Mouse (Mus musculus): ENCODE measurements around the gene Insig2. TPM values are rescaled to one million over a fixed set of nuclear protein-coding genes. Genes with fewer than 3 reads are reported as not detected.

The Insig2 gene
- polyA plus RNA-seq, 1 experiment from 2014 or later: 21.1 TPM

Other genes starting within 250 kb of the Insig2 start
- 9.9 and 11.1 TPM in 2 replicates for gene Ccdc93, start 98.5 kb upstream of the Insig2 start, polyA plus RNA-seq (2016; fragmentation: Nextera tagmentation; extraction: Ambion mirVana)
- gene Htr5b, start 195.9 kb upstream of the Insig2 start, polyA plus RNA-seq (2016; fragmentation: Nextera tagmentation; extraction: Ambion mirVana): 0.20 and 0.23 TPM in 2 replicates
- 63.4 and 70.3 TPM in 2 replicates for gene Ddx18, start 235.4 kb upstream of the Insig2 start, polyA plus RNA-seq (2016; fragmentation: Nextera tagmentation; extraction: Ambion mirVana)